Mouse (Mus musculus): ENCODE measurements around the gene Timm10.

DNA sequence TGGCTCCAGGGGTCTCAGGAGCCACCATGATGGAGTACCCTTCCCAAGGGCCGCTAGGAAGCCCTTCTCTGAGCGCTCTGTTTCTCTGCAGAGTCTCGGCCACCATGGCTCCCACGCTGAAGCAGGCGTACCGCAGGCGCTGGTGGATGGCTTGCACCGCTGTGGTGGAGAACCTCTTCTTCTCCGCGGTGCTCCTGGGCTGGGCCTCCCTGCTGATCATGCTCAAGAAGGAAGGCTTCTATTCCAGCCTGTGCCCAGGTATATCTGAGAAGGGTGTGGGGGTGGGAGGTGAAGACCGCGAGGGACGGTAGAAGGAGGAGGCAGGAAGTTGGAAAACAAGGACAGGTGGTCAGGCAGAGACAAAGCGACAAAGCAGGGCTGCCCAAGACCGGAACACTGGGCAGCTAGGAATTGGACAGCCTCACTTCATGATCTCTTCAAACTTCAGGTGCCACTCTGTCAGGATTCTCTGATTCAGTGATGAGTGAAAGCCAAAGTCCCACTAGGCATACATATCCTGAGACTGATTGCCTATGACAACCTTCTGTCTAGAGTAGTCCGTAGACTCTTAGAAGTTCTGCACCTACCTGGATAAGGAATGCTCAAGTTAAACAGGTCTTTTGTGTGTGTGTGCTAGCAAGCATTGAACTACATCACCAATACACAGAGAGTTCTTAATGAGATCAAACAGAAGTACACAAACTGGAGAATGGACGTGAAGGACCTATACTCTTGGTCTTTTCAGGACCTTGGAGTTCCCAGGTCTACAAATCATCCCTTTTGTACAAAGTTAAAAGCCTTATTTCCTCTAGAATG lies 14.2 kb downstream of the Timm10 start:
- TF ChIP-seq CTCF (IDR thresholded peaks at IDR 0.05; ENCODE audit: extremely low read depth, insufficient read depth, low read length) (no peak), POLR2A (IDR thresholded peaks at IDR 0.05; ENCODE audit: extremely low read depth, insufficient read depth, low read length) (no peak)

Data from cortical plate, adult 2 months (tissue).